Mouse (Mus musculus) urinary bladder, postnatal 25 days (tissue): Measurements from ENCODE around the gene Lpo.

Source experiments
- DNase-seq: peaks from one replicate; pipeline ENCODE4 v3.0.0; 2022; ENCODE audit warnings: low spot score

The Lpo gene

GRCm38 (mm10) chr11:87805448-87805847, 22.6 kb downstream of the Lpo start:
- peak; percentile 20 for DNase-seq

GRCm38 (mm10) chr11:87802621-87803020, 25.5 kb downstream of the Lpo start:
- no peak for DNase-seq

GRCm38 (mm10) chr11:87801711-87802275, 26.3 kb downstream of the Lpo start:
- DNase-seq, result peak; percentile 22

GRCm38 (mm10) chr11:87793460-87793859, 34.6 kb downstream of the Lpo start, which contains the start of gene Mpo:
Gene Mpo, plus strand, starts transcription at chr11:87793581.
- no peak for DNase-seq

GRCm38 (mm10) chr11:87790088-87790487, 38.0 kb downstream of the Lpo start:
- no peak for DNase-seq

- DNase-seq, result no peak
These were observed 48.0 kb downstream of the Lpo start for GRCm38 (mm10) chr11:87780130-87780529.

- no peak for DNase-seq
These were observed 48.7 kb downstream of the Lpo start for GRCm38 (mm10) chr11:87779392-87779791.

- no peak for DNase-seq
These were observed 49.2 kb downstream of the Lpo start for GRCm38 (mm10) chr11:87778915-87779314.

GRCm38 (mm10) chr11:87778100-87778765, 49.9 kb downstream of the Lpo start:
- DNase-seq, result peak; percentile 57

- no peak for DNase-seq
These were observed 55.7 kb downstream of the Lpo start for GRCm38 (mm10) chr11:87772354-87772753.

GRCm38 (mm10) chr11:87770989-87771388, 57.1 kb downstream of the Lpo start:
- DNase-seq, result peak; percentile 88

- DNase-seq, result no peak
These were observed 59.3 kb downstream of the Lpo start for GRCm38 (mm10) chr11:87768745-87769144.

GRCm38 (mm10) chr11:87763988-87764876, 63.9 kb downstream of the Lpo start:
- DNase-seq, result peak; percentile 22

- no peak for DNase-seq
These were observed 64.5 kb downstream of the Lpo start for GRCm38 (mm10) chr11:87763511-87763987.

GRCm38 (mm10) chr11:87762702-87763385, 65.2 kb downstream of the Lpo start:
- no peak for DNase-seq

- no peak for DNase-seq
These were observed 66.0 kb downstream of the Lpo start for GRCm38 (mm10) chr11:87761806-87762701.

GRCm38 (mm10) chr11:87761181-87761721, 66.8 kb downstream of the Lpo start:
- DNase-seq, result no peak

- no peak for DNase-seq
These were observed 67.6 kb downstream of the Lpo start, which contains the start of gene Tspoap1 for GRCm38 (mm10) chr11:87760301-87761081. Gene Tspoap1, plus strand, starts transcription at chr11:87760541.

GRCm38 (mm10) chr11:87759609-87760005, 68.5 kb downstream of the Lpo start:
- DNase-seq, result no peak
